Mouse (Mus musculus) skeletal muscle tissue, postnatal 0 days (tissue): ENCODE data around the gene Fgf23. TPM values are rescaled to one million over a fixed set of nuclear protein-coding genes. Genes with fewer than 3 reads are reported as not detected.

Source experiments
- polyA plus RNA-seq: library from polyadenylated mRNA; unstranded; fragments of >200 nt; fragmentation: Nextera tagmentation; extraction: Ambion mirVana; gene quantifications from 2 replicates; pipeline ENCODE4 v1.2.1, GENCODE M21; 2015

Fgf23 gene
- polyA plus RNA-seq, result 0.18 and 0.32 TPM in 2 replicates

DNA sequence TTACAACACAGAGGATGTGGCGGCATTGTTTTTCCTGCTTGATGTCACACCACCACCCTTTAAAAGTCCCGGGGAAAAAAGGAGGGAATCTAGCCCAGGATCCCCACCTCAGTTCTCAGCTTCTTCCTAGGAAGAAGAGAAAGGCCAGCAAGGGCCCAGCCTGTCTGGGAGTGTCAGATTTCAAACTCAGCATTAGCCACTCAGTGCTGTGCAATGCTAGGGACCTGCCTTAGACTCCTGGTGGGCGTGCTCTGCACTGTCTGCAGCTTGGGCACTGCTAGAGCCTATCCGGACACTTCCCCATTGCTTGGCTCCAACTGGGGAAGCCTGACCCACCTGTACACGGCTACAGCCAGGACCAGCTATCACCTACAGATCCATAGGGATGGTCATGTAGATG is at the start of gene Fgf23:
Fgf23 (plus strand) TSS at position 86 of the 400 bp plus-strand sequence.

GRCm38 (mm10) chr6:127109402-127109930 is 36.8 kb downstream of the Fgf23 start, which contains the start of gene Tigar:
Gene Tigar (minus strand): TSS chr6:127109557.

Other genes with a start within 250 kb of the Fgf23 start
- gene Ndufa9, start 223.8 kb upstream of the Fgf23 start, polyA plus RNA-seq, result 384 and 419 TPM in 2 replicates
- gene Akap3, start 219.8 kb upstream of the Fgf23 start, polyA plus RNA-seq, result not detected in 2 replicates
- not detected in 2 replicates for gene Dyrk4, start 151.1 kb upstream of the Fgf23 start, polyA plus RNA-seq
- gene Rad51ap1, start 133.3 kb upstream of the Fgf23 start, polyA plus RNA-seq, result 12.4 and 14.2 TPM in 2 replicates
- 11.8 and 12.7 TPM in 2 replicates for gene D6Wsu163e, start 132.9 kb upstream of the Fgf23 start, polyA plus RNA-seq
- gene Fgf6, start 57.3 kb upstream of the Fgf23 start, polyA plus RNA-seq, result 2.7 and 3.0 TPM in 2 replicates
- 2.1 and 3.2 TPM in 2 replicates for gene Tigar, start 36.7 kb downstream of the Fgf23 start, polyA plus RNA-seq
- 122 and 171 TPM in 2 replicates for gene Ccnd2, start 79.3 kb downstream of the Fgf23 start, polyA plus RNA-seq